Mouse (Mus musculus): ENCODE measurements around the gene Foxl1.

- TF ChIP-seq POLR2A (IDR thresholded peaks at IDR 0.05; ENCODE audit: control insufficient read depth in 1 of 2, insufficient read depth in 1 of 2, low read depth in 1 of 2, low read length in 2 of 2, poor library complexity in 1 of 2) (peak; percentile 68 to 74; a peak in 3 of 4 replicates), RAD21 (IDR thresholded peaks at IDR 0.05; ENCODE audit: low read depth, low read length) (no peak), KAT2A (conservative IDR thresholded peaks at IDR 0.05; ENCODE audit: low read depth, low read length) (no peak), CTCF (IDR thresholded peaks at IDR 0.05 in 2 of 3, conservative IDR thresholded peaks at IDR 0.05 in 1 of 3; ENCODE audit: control insufficient read depth in 1 of 3, insufficient read depth in 1 of 3, low read depth in 2 of 3, low read length in 3 of 3, poor library complexity in 1 of 3, severe bottlenecking in 1 of 3) (no peak), TAL1 (IDR thresholded peaks at IDR 0.05; ENCODE audit: low read length) (no peak; the same call in 1 of the 2 replicates), POLR2AphosphoS2 (IDR thresholded peaks at IDR 0.05; ENCODE audit: low read length) (0 out of 2 replicates have a peak, but pooled peaks have one; percentile 32), MAX (IDR thresholded peaks at IDR 0.05; ENCODE audit: low read length) (peak; percentile 95), RCOR1 (IDR thresholded peaks at IDR 0.05; ENCODE audit: low read depth, low read length) (peak; percentile 57; the same call in 1 of the 2 replicates), NELFE (IDR thresholded peaks at IDR 0.05; ENCODE audit: low read depth, low read length) (peak; percentile 60), CHD2 (IDR thresholded peaks at IDR 0.05; ENCODE audit: low read length) (peak; percentile 30; the same call in 1 of the 2 replicates), SIN3A (IDR thresholded peaks at IDR 0.05; ENCODE audit: low read length) (peak; percentile 83), EP300 (IDR thresholded peaks at IDR 0.05; ENCODE audit: low read depth in 1 of 2, low read length in 2 of 2) (peak; percentile 45 to 70), ETS1 (IDR thresholded peaks at IDR 0.05; ENCODE audit: low read depth, low read length) (peak; percentile 82), MYB (IDR thresholded peaks at IDR 0.05; ENCODE audit: low read depth, low read length) (0 out of 2 replicates have a peak, but pooled peaks have one; percentile 55)
Measured at GRCm38 (mm10) chr8:121158812-121159211, 31.1 kb downstream of the Foxl1 start.

Measured in MEL (cell line).